Mouse (Mus musculus) retina, postnatal 1 day (tissue): ENCODE measurements around the gene Myh2.
A peak's percentile ranks its signal among the peaks of the same experiment; 100 is the strongest.

Source experiments
- DNase-seq: peaks from one replicate; pipeline ENCODE4 v3.0.0-alpha.2; 2012

The Myh2 gene

GRCm38 (mm10) chr11:67170727-67171126 is at the start of gene Myh2:
TSS of gene Myh2 (plus strand) at chr11:67171027.
- DNase-seq: no peak

GRCm38 (mm10) chr11:67124943-67125342 is 45.9 kb upstream of the Myh2 start:
- no peak for DNase-seq

- no peak for DNase-seq
Observed at GRCm38 (mm10) chr11:67125361-67125760, 45.5 kb upstream of the Myh2 start.

GRCm38 (mm10) chr11:67133526-67133925 is 37.3 kb upstream of the Myh2 start:
- no peak for DNase-seq

GRCm38 (mm10) chr11:67134654-67135053 is 36.2 kb upstream of the Myh2 start:
- peak; percentile 25 for DNase-seq

DNA sequence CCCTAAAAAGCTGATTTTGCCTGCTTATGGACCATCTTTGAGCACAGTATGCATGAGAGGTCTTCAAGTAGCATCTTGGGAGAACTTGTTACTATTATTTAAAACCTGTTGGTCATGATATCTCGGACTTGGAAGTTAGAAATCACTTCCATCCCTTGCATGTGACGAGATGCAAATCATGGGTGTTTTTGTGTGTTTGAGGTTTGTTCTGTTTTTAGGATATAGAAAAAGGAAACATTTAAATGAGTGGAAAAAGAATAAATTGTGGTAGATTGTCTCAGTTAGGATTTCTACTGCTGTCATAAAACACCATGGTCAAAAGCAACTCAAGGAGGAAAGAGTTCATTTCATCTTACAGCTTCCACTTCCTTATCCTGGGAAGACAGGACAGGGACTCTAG is 35.3 kb upstream of the Myh2 start:
- no peak for DNase-seq

- DNase-seq: no peak
Observed at GRCm38 (mm10) chr11:67139556-67139955, 31.3 kb upstream of the Myh2 start.

GRCm38 (mm10) chr11:67140175-67140574 is 30.7 kb upstream of the Myh2 start:
- DNase-seq: no peak

GRCm38 (mm10) chr11:67141031-67141430 is 29.8 kb upstream of the Myh2 start:
- DNase-seq: no peak

DNA sequence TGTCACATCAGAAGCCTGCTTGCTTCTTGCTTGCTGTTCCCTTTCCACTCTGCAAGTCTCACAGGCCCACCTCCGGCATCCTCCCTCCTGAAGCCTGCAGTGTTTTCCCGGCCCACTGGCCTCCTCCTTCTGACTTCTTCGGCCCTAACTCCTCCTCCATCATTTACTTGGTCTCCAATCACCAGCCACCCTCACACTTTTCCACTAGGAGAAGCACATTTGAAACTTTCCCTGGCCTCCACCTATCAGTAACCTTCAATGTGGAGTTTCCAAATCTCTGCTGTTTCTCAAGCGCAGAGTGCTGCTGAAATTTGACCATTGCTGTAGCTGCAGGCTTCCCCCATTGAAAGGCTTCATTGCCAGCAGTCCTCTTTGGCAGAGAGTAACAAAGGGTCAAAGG is 28.8 kb upstream of the Myh2 start:
- no peak for DNase-seq

DNA sequence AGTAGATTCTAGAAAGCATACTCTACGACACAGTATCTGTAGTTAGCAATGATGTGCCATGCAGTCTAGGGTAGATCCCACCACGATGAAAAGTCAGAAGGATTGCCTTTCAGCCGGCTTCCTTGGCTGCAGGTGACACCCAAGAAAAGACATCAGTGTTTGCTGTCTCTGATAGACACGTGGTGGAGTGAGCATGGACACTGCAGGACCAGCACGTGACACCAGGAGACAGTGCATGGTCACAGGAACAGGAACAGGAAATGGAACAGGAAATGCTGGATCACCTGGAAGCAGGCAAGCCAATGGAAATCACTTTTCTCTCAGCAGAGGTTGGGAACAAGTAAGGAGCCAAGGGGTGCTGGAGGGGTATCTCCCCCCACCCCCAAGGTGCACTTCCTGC is 27.8 kb upstream of the Myh2 start:
- no peak for DNase-seq

- DNase-seq: no peak
Observed at GRCm38 (mm10) chr11:67143863-67144498, 26.8 kb upstream of the Myh2 start.

- DNase-seq: no peak
Observed at GRCm38 (mm10) chr11:67144559-67145265, 26.1 kb upstream of the Myh2 start.

DNA sequence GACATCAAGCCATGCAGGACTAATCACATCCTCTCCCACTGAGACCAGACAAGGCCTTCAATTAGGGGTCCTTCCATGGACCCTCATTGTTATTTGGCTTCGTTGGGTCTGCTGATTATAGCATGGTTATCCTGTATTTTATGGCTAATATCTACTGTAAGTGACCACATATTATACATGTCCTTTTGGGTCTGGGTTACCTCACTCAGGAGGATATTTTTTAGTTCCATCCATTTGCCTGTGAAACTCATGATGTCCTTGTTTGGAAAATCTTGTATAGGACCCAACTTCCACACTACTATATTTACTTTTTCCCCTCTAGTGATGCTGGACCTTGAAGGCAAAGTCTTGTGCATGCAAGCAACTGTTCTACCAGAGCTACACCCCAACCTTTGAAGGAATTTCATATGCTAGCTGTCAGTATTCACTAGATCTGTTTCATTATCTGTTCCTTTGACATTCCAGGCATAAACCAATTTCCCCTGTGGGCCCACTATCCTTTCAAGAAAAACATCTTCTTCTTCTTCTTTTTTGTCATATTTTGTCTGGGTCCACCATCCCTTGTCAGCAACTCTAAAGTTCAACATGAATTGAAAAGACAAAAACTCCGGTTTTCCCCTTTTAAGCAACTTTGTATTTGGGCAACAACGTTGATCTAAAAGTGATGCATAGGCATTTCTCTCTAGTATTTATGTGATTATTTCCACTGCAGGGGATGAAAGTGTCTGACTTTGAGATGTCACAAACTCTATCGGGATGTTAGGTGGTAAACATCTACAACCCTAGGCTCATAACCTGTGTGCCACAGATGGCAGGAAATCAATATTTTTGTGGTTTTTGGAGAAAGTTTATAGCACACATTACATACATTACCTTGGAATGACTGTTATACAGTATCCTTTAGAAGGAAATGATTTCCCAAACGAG is 25.1 kb upstream of the Myh2 start:
- no peak for DNase-seq

DNA sequence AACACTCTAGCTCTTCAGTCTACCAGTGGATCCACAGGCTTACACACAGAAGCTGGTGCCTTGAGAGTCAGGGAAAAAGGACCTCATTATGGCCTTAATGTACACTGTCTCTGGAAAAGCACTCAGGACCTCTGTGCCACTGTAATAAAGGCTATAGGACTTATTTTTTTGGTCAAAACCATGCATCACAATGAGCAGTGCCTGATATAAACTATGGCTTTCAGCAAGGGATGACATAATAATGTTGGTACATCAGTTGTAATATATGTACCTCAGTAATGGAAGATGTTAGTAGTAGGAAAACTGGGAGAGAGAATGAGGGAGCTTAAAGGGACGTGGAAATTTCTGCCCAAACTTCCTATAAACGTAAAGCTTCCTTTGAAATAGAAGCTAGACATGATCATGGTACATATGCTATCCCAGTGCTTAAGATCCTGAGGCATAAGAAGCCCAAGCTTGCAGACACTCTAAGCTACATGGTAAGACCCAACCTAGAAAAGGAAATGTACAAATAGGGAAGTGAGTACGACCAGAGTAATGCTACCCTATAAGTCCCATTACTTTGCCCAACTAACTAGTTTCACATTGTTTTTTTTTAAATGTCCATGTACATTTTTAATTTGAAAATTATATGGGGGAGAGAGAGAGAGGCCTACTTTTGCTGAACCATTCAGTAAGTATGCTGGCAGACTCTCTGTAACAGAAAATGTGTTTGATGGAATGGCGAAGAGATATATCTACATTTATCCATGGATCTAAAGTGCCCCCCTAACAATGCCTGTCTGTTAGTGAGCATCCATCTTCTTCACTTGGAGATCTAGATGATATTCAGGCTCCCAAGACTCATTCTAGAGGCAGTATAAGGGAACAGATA is 24.2 kb upstream of the Myh2 start:
- no peak for DNase-seq

DNA sequence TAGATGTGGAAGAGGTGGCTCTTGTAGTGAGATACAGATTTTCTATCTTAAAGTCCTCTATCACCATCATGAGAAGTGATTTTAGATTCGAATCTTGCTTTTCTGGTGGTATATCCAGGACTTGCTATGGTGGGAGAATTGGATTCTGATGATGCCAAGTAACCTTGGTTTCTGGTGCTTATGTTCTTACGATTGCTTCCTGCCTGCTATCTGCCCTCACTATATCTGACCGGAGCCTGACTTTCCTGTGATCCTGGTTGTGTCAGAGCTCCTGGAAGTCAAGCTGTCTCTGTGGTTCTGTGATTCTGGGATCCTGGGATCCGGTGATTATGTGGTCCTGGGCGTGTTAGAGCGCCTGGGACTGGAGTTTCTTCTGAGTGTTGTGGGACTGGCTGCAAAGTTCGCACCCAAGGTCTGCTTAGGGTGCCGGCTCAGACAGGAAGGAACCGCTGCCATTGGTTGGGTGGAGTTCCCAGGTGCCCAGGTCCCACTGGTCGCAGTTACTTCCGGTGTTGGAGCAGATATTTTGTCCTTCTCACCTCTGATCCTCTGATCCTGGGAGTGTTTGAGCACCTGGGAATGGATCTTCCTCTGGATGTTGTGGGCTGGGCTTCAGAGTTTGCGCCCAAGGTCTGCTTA is 23.4 kb upstream of the Myh2 start:
- DNase-seq: no peak

GRCm38 (mm10) chr11:67148286-67149012 is 22.4 kb upstream of the Myh2 start:
- no peak for DNase-seq

GRCm38 (mm10) chr11:67150237-67150636 is 20.6 kb upstream of the Myh2 start:
- no peak for DNase-seq

DNA sequence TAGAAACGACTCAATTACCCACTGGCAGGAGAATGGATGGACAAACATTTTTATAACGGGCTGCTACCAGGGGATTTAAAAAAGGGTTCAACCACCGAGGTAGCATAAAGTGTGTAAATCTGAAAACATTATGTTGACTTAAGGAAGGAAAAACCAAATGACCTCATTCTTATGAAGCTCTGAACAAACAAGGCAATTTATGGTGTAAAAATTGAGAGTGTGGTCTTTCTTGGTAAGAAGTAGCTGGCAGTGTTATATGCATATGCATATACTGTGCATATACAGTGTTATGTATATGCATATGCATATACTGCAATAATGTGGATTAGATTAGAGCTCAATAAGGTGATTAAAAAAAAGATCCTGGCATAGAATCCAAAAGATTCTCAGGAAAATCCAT is 19.7 kb upstream of the Myh2 start:
- no peak for DNase-seq

- DNase-seq: peak; percentile 55
Observed at GRCm38 (mm10) chr11:67151651-67152630, 18.9 kb upstream of the Myh2 start.
